Mouse (Mus musculus) liver, postnatal 0 days (tissue): ENCODE measurements at regions not wholly inside any gene's neighbourhood (a gene's known extent, or its start where the extent isn't known, plus 50 kb on each side); places are given as distances from the start of the nearest gene placed in this dataset.

Source experiments
- CTCF ChIP-seq: sonication (generic); IDR thresholded peaks from 2 replicates; pipeline ENCODE4 v1.5.1; 2016; ENCODE audit warnings: antibody characterized with exemption, low read depth
- EP300 ChIP-seq: IDR thresholded peaks from 2 replicates; pipeline ENCODE4 v1.6.1; 2016; ENCODE audit warnings: antibody characterized with exemption, low read depth, mild to moderate bottlenecking

GRCm38 (mm10) chr1:185104945-185105884, 98.7 kb upstream of the Rab3gap2 start:
- TF ChIP-seq CTCF (no peak), EP300 (no peak)
